Mouse (Mus musculus) lung, postnatal 4 days (tissue): ENCODE measurements around the gene Slc22a21.
"Not testable (repeated sequence)": the region's sequence is repeated elsewhere in the genome, so short reads cannot be mapped to it uniquely, and the experiment has no call there.

Experiments
- DNase-seq, 2 experiments: peaks; one replicate each; pipeline ENCODE4 v3.0.0; 2021

Gene Slc22a21

GRCm38 (mm10) chr11:53979788-53980621 is at the start of gene Slc22a21:
TSS of gene Slc22a21 (minus strand) at chr11:53980332.
- peak; percentile 86 to 87 for DNase-seq

- DNase-seq = no peak
Observed at GRCm38 (mm10) chr11:54028997-54029396, 48.9 kb upstream of the Slc22a21 start.

GRCm38 (mm10) chr11:54028044-54028951 is 48.2 kb upstream of the Slc22a21 start, which contains the start of gene Slc22a4:
TSS of gene Slc22a4 (minus strand) at chr11:54028090.
- peak; percentile 85 to 86 for DNase-seq

GRCm38 (mm10) chr11:54027131-54028043 is 47.3 kb upstream of the Slc22a21 start:
- no peak for DNase-seq

GRCm38 (mm10) chr11:54026491-54027041 is 46.4 kb upstream of the Slc22a21 start:
- DNase-seq = no peak

GRCm38 (mm10) chr11:54021396-54022093 is 41.4 kb upstream of the Slc22a21 start:
- DNase-seq = no peak

- no peak for DNase-seq
Observed at GRCm38 (mm10) chr11:54018893-54019732, 39.0 kb upstream of the Slc22a21 start.

GRCm38 (mm10) chr11:54017596-54017995 is 37.5 kb upstream of the Slc22a21 start:
- no peak for DNase-seq

GRCm38 (mm10) chr11:54016051-54016450 is 35.9 kb upstream of the Slc22a21 start:
- no peak for DNase-seq

- no peak for DNase-seq
Observed at GRCm38 (mm10) chr11:54012961-54013360, 32.8 kb upstream of the Slc22a21 start.

GRCm38 (mm10) chr11:54011255-54011654 is 31.1 kb upstream of the Slc22a21 start:
- no peak for DNase-seq

- no peak for DNase-seq
Observed at GRCm38 (mm10) chr11:54008416-54008920, 28.3 kb upstream of the Slc22a21 start.

- no peak for DNase-seq
Observed at GRCm38 (mm10) chr11:54007717-54008116, 27.6 kb upstream of the Slc22a21 start.

GRCm38 (mm10) chr11:54006901-54007300 is 26.8 kb upstream of the Slc22a21 start:
- DNase-seq = peak; percentile 15 to 51

GRCm38 (mm10) chr11:54006362-54006761 is 26.2 kb upstream of the Slc22a21 start:
- DNase-seq = not testable (repeated sequence)

GRCm38 (mm10) chr11:54004734-54005133 is 24.6 kb upstream of the Slc22a21 start:
- no peak for DNase-seq

GRCm38 (mm10) chr11:54004221-54004620 is 24.1 kb upstream of the Slc22a21 start:
- peak; percentile 29 to 44 for DNase-seq

GRCm38 (mm10) chr11:54002761-54003717 is 22.9 kb upstream of the Slc22a21 start:
- peak; percentile 54 to 73 for DNase-seq
